Mouse (Mus musculus): ENCODE measurements around the gene Lgals2. TPM values are rescaled to one million over a fixed set of nuclear protein-coding genes. Genes with fewer than 3 reads are reported as not detected.
A peak's percentile ranks its signal among the peaks of the same experiment; 100 is the strongest.
"Not testable (repeated sequence)": the region's sequence is repeated elsewhere in the genome, so short reads cannot be mapped to it uniquely, and the experiment has no call there.

The Lgals2 gene
- polyA plus RNA-seq, 1 experiment from 2014 or later = not detected

DNA sequence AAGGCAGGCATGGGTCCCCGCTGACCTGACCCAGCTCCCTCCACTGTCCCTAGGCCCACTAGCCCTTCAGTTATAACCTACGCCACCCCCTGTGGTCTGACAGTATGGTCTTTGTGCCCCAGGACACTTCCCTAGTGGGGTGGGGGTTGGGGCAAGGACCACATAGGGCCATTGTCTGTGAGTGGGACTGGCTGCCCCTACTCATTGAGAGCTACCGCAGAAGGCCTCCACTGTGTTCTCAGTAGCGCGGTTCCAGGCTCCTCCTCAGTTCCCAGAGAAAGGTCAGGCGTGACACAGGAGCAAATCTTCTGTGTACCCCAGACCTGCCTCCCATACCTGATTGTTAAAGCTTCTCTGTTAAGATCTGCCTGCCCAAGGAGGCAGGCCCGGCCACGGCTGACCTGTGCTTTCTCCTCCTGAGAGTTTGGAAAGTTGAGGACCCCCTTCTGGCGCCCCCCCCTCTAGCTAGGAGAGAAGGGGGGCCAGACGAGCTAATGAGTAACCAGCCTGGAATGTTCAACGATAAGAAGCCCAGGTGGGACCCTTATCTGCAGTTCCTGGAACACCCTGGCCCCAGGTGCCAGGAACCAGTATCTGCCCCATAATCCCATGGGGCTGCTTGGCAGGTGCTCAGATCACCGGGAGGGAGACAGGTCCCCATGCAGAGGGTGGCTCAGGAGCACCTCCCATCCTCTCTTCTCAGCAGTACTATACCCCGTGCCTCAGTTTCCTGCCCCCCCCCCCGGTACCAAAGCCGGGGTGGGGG is 5.1 kb downstream of the Lgals2 start:
- H3K27me3 ChIP-seq (replicated peaks; ENCODE audit: control insufficient read depth, insufficient read depth, low read length) = no peaks in the 10 kb centered on the region
- H3K36me3 ChIP-seq (ENCODE audit: control insufficient read depth, insufficient read depth, low read length) = no peaks in the 10 kb centered on the region
- no peaks in the 10 kb centered on the region for H3K9me3 ChIP-seq (ENCODE audit: control insufficient read depth, low read length)
- no peak for ATAC-seq
- no peak overlapping the region for H3K4me2 ChIP-seq (ENCODE audit: low read length)
- H3K9ac ChIP-seq (ENCODE audit: low read depth, low read length) = no peak overlapping the region
- H3K4me3 ChIP-seq (ENCODE audit: low read length) = no peak overlapping the region
- peaks cover 5% of the 10 kb centered on the region; the same call in 1 of the 2 replicates for H3K4me1 ChIP-seq (ENCODE audit: control insufficient read depth, insufficient read depth, low read depth, low read length)
- no peak overlapping the region for H3K27ac ChIP-seq (ENCODE audit: low read depth, low read length)
- 71% methylated on average over 15 of the region's 15 CpGs for WGBS

DNA sequence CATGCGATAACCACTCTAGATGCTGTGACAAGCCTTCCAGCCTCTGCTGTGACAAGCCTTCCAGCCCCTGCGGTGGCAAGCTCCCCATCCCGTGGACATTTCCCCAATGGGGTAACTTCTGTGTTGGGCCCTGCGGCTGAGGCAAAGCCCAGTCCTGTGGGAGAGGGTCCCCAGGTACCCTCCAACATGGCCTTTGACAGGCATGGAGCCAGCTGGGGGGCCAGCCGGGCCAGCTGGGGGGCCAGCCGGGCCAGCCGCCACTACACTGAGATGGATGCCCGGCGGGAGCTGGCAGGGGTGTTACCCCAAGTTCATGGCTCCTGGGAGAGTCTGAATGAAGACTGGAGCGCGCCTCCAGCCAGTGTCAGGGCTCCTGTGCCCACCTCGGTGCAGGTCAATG is 5.8 kb downstream of the Lgals2 start:
- Histone ChIP-seq H3K27me3 (replicated peaks; ENCODE audit: control insufficient read depth, insufficient read depth, low read length) (no peaks in the 10 kb centered on the region), H3K4me3 (ENCODE audit: low read length) (no peak overlapping the region)
- WGBS = 85% methylated on average over 12 of the region's 12 CpGs

DNA sequence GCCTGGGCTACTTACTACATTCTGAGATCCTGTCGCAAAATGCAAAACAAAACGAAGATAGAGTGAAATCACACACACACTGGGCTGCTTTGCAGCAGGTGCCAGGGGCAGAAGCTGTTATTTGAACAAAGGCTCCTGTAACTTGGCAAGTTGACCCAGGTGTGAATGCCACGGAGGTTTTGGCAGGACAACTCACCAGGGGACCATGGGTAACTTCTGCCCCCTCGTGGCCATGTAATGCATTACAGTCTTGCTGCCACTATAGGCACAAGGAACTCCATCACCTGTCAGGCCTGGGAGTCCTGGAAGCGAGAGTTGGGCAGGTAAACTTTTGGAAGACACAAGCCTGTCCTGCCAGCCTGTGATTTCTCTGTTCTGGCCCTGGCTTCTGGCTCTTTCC is 6.9 kb downstream of the Lgals2 start:
- no peak for ATAC-seq
- Histone ChIP-seq H3K27ac (ENCODE audit: low read depth, low read length) (no peak overlapping the region), H3K9me3 (ENCODE audit: control insufficient read depth, low read length) (no peaks in the 10 kb centered on the region), H3K36me3 (ENCODE audit: control insufficient read depth, insufficient read depth, low read length) (no peaks in the 10 kb centered on the region), H3K27me3 (replicated peaks; ENCODE audit: control insufficient read depth, insufficient read depth, low read length) (peaks cover 8% of the 10 kb centered on the region), H3K9ac (ENCODE audit: low read depth, low read length) (no peak overlapping the region), H3K4me2 (ENCODE audit: low read length) (no peak overlapping the region), H3K4me1 (ENCODE audit: control insufficient read depth, insufficient read depth, low read depth, low read length) (peaks cover 9% of the 10 kb centered on the region; the same call in 1 of the 2 replicates), H3K4me3 (ENCODE audit: low read length) (no peak overlapping the region)
- WGBS = 32% methylated on average over 5 of the region's 5 CpGs

More for the DNA sequence above, 5.8 kb downstream of the Lgals2 start:
- Histone ChIP-seq H3K36me3 (ENCODE audit: control insufficient read depth, insufficient read depth, low read length) (no peaks in the 10 kb centered on the region), H3K4me2 (ENCODE audit: low read length) (no peak overlapping the region), H3K9me3 (ENCODE audit: control insufficient read depth, low read length) (no peaks in the 10 kb centered on the region), H3K27ac (ENCODE audit: low read depth, low read length) (no peak overlapping the region), H3K4me1 (ENCODE audit: control insufficient read depth, insufficient read depth, low read depth, low read length) (peaks cover 9% of the 10 kb centered on the region; the same call in 1 of the 2 replicates), H3K9ac (ENCODE audit: low read depth, low read length) (no peak overlapping the region)
- ATAC-seq = no peak

DNA sequence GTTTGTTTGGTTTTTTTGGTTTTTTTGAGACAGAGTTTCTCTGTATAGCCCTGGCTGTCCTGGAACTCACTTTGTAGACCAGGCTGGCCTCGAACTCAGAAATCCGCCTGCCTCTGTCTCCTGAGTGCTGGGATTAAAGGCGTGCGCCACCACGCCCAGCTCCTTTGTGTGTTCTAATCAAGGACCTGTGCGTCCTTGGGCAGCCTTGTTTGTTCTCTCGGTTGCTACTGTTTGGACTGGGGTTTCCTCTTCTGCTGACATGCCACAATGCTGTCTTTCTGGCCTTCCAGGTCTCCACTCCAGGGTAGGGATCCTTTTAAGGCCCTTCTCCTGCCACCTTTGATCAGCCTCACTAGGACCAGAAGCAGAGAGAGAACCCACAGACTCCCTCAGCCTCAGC is 8.5 kb downstream of the Lgals2 start:
- H3K4me2 ChIP-seq (ENCODE audit: low read length); ATAC-seq; H3K9ac ChIP-seq (ENCODE audit: low read depth, low read length); H3K9me3 ChIP-seq (ENCODE audit: control insufficient read depth, low read length); H3K27ac ChIP-seq (ENCODE audit: low read depth, low read length); H3K4me3 ChIP-seq (ENCODE audit: low read length); H3K36me3 ChIP-seq (ENCODE audit: control insufficient read depth, insufficient read depth, low read length): not testable (repeated sequence)
- Histone ChIP-seq H3K4me1 (ENCODE audit: control insufficient read depth, insufficient read depth, low read depth, low read length) (peaks cover 16% of the 10 kb centered on the region), H3K27me3 (replicated peaks; ENCODE audit: control insufficient read depth, insufficient read depth, low read length) (peaks cover 14% of the 10 kb centered on the region)
- 83% methylated on average over 7 of the region's 7 CpGs for WGBS

DNA sequence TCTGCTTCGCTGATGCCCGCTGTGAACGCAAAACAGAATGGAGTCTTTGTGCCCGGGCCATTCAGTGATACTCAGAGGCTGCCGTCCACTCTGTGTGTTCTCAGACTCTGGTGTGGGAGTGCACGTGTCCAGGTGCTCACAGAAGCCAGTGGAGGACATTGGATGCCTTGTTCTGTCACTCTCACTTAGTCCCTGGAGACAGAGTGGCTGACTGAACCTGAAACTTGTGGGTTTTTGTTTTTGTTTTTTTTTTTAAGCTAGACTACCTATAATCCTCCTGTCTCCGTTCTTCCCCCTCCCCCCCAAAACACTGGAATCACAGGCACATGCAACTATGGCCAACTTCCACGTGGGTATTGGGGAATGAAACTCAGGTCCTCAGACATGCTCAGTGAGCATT is 9.0 kb downstream of the Lgals2 start:
- Histone ChIP-seq H3K9me3 (ENCODE audit: control insufficient read depth, low read length) (no peaks in the 10 kb centered on the region), H3K27me3 (replicated peaks; ENCODE audit: control insufficient read depth, insufficient read depth, low read length) (peaks cover 16% of the 10 kb centered on the region), H3K4me2 (ENCODE audit: low read length) (no peak overlapping the region), H3K9ac (ENCODE audit: low read depth, low read length) (no peak overlapping the region), H3K4me3 (ENCODE audit: low read length) (no peak overlapping the region), H3K4me1 (ENCODE audit: control insufficient read depth, insufficient read depth, low read depth, low read length) (peaks cover 14% of the 10 kb centered on the region), H3K36me3 (ENCODE audit: control insufficient read depth, insufficient read depth, low read length) (no peaks in the 10 kb centered on the region), H3K27ac (ENCODE audit: low read depth, low read length) (no peak overlapping the region)
- no peak for ATAC-seq
- 67% methylated on average over 8 of the region's 8 CpGs for WGBS

DNA sequence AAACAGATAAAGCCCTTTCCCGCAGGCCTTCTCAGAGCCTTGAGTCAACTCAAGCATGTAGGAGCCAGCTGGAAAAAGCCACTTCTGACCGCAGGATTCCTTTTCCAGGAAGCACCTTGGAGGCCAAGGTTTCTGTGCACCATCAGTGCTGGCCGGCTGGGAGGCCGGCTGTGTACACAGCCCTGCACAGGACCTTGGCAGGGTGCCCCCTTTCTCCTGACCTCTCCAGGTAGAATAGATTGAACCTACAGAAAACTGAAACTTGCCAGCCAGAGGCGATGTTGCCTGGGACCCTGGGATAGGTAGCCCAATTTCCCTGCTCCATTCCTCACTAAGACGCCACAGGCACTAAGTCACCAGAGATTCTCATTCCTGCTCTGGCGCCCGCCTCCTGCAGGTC is 9.5 kb downstream of the Lgals2 start:
- Histone ChIP-seq H3K27ac (ENCODE audit: low read depth, low read length) (no peak overlapping the region), H3K27me3 (replicated peaks; ENCODE audit: control insufficient read depth, insufficient read depth, low read length) (peaks cover 20% of the 10 kb centered on the region), H3K4me1 (ENCODE audit: control insufficient read depth, insufficient read depth, low read depth, low read length) (peaks cover 14% of the 10 kb centered on the region), H3K4me3 (ENCODE audit: low read length) (no peak overlapping the region), H3K9ac (ENCODE audit: low read depth, low read length) (no peak overlapping the region), H3K4me2 (ENCODE audit: low read length) (no peak overlapping the region; the same call in 1 of the 2 replicates), H3K36me3 (ENCODE audit: control insufficient read depth, insufficient read depth, low read length) (no peaks in the 10 kb centered on the region), H3K9me3 (ENCODE audit: control insufficient read depth, low read length) (no peaks in the 10 kb centered on the region)
- WGBS = 70% methylated on average over 8 of the region's 8 CpGs
- ATAC-seq = no peak

DNA sequence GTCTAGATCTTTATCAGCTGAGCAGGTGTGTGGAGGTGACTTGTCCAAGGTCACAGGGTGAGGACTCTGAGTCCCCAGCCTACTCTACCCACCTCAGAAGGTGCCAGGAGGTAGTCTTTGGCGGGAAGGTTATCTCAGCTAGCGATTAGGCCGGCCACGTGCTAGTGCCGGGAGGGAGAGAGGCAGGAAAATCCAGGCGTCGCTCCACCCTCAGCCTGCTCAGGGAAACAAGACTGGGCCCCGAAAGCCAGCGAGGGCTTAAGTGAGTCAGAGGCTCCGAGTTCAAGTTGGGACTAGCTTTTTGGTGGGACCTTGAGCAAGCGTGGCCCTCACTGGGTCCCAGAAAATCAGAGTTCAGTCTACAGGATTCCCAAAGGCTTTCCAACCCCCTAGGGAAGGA is 10.0 kb downstream of the Lgals2 start:
- peaks cover 14% of the 10 kb centered on the region for H3K4me1 ChIP-seq (ENCODE audit: control insufficient read depth, insufficient read depth, low read depth, low read length)
- H3K27ac ChIP-seq (ENCODE audit: low read depth, low read length) = no peak overlapping the region
- peaks cover 20% of the 10 kb centered on the region for H3K27me3 ChIP-seq (replicated peaks; ENCODE audit: control insufficient read depth, insufficient read depth, low read length)
- no peak for ATAC-seq
- H3K9ac ChIP-seq (ENCODE audit: low read depth, low read length) = no peak overlapping the region
- H3K9me3 ChIP-seq (ENCODE audit: control insufficient read depth, low read length) = no peaks in the 10 kb centered on the region
- H3K4me3 ChIP-seq (ENCODE audit: low read length) = no peak overlapping the region
- no peaks in the 10 kb centered on the region for H3K36me3 ChIP-seq (ENCODE audit: control insufficient read depth, insufficient read depth, low read length)
- WGBS = 63% methylated on average over 11 of the region's 11 CpGs
- peak overlapping the region; percentile 35 for H3K4me2 ChIP-seq (ENCODE audit: low read length)

DNA sequence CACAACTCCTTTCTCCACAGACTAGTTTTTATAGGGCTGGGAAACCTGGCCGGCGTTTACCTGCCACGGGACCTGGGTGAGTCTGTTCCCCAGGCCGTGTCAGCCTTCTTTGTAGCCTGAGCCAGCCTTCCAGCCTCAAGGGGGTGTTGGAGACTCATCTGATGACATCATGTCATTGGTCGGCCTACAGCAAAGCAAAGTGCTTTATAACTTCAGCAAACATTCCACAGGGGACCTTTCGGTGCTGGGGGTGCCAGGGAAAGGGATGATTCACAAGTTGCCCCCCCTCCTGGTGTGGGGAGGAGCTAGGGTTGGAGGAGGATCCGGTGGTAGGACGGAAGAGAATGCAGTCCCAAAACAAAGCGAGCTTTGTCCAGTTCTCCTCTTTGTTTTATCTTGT is 10.5 kb downstream of the Lgals2 start:
- ATAC-seq = no peak
- Histone ChIP-seq H3K4me3 (ENCODE audit: low read length) (no peak overlapping the region), H3K27ac (ENCODE audit: low read depth, low read length) (no peak overlapping the region), H3K9ac (ENCODE audit: low read depth, low read length) (no peak overlapping the region), H3K4me2 (ENCODE audit: low read length) (peak overlapping the region; percentile 75), H3K27me3 (replicated peaks; ENCODE audit: control insufficient read depth, insufficient read depth, low read length) (peaks cover 20% of the 10 kb centered on the region), H3K9me3 (ENCODE audit: control insufficient read depth, low read length) (no peaks in the 10 kb centered on the region), H3K4me1 (ENCODE audit: control insufficient read depth, insufficient read depth, low read depth, low read length) (peaks cover 17% of the 10 kb centered on the region), H3K36me3 (ENCODE audit: control insufficient read depth, insufficient read depth, low read length) (no peaks in the 10 kb centered on the region)
- 32% methylated on average over 9 of the region's 9 CpGs for WGBS

DNA sequence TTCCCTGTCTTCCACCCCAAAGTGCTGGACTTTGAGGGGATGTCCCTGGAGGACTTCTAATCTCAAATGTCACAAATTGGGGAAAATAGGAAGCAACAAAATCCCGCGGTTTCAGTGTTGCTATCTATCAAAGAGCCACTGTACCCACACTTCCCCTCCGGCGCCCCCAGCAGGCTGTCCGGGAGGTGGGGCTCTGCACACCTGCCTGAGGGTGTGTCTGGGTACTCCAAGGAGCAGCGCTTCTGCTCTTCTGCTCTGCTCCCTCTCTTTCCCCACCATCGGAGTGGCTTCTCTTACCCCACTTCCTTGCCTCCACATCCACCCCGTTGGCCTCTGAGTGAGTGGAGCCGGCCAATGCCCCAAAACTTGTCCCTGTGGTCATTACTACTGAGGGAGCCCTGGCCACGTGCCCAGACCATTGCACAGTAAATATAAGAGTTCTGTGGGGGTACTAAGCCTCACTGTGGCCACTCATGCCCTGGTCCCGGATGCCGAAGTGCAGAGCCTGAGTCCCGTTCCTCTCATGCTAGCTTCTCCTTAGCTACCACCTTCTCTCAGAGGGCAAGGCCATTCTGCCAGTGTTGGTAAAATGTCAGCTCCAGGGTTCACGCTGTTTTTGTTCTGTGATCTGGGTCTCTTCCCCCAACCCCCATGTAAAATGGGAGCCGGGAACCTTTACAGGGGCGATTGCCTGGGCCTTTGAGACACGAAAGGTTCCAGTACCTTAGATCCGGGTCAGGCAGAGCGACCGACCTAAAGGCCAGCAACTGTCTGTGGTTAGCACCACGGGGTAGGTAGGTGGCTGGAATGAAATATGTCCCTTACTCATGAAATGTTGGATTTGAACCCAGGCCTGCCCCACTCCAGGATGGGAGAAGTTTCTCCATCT is 11.5 kb downstream of the Lgals2 start:
- Histone ChIP-seq H3K9ac (ENCODE audit: low read depth, low read length) (peak overlapping the region; percentile 41), H3K4me3 (ENCODE audit: low read length) (peak overlapping the region; percentile 45), H3K4me1 (ENCODE audit: control insufficient read depth, insufficient read depth, low read depth, low read length) (peaks cover 20% of the 10 kb centered on the region), H3K27me3 (replicated peaks; ENCODE audit: control insufficient read depth, insufficient read depth, low read length) (peaks cover 20% of the 10 kb centered on the region), H3K27ac (ENCODE audit: low read depth, low read length) (no peak overlapping the region), H3K4me2 (ENCODE audit: low read length) (peak overlapping the region; percentile 75), H3K9me3 (ENCODE audit: control insufficient read depth, low read length) (no peaks in the 10 kb centered on the region), H3K36me3 (ENCODE audit: control insufficient read depth, insufficient read depth, low read length) (no peaks in the 10 kb centered on the region)
- no peak for ATAC-seq
- WGBS = 38% methylated on average over 21 of the region's 21 CpGs

All from hindbrain, embryonic 16.5 days (tissue).